Mouse (Mus musculus) heart, postnatal 4 days (tissue): ENCODE results near the gene Nme7. TPM values are rescaled to one million over a fixed set of nuclear protein-coding genes. Genes with fewer than 3 reads are reported as not detected.
A peak's percentile ranks its signal among the peaks of the same experiment; 100 is the strongest.

ENCODE experiments used
- DNase-seq: peaks from one replicate; pipeline ENCODE4 v3.0.0; 2021
- total RNA-seq, 2 experiments: library from RNA; stranded (reverse); gene quantifications; 2 replicates each; pipeline ENCODE4 v1.2.3; 2021

The Nme7 gene
- total RNA-seq, 2 experiments from 2014 or later: 6.5 to 7.2 TPM

DNA sequence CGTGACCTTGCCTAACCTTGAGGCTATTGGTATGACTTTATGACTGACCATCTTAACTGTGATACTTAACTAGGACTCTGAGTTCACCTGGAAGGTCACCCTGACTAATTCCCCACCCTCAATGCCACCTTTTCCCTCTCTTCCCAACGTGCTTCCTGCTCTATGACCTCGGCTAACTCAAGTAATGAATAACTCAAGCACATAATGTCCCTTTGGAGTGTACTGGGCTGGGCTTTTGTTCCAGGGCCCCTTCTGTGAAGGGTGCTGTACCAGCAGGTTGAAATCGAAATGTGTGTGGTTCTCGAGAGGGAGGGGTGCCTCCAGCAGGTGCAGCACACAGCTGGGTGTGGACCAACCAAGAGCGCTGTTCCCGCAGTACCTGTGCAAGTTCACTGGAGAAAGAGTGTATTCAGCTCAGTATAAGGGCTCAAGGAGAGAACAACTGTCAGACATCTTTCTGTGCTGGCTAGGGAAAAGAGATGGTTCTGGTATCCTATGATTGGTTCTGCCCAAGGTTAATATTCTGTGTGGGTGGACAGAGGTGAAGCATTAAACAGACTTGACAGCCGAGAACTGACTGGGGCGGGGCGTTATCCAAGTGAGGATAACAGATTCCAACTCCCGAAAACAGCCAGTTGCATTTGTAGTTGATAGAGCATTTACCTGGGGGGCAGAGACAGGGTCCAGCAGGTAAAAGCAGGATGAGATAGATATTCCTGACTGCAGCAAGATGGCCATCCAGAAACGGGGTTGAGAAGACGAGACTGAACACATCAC, 157.2 kb downstream of the Nme7 start:
- DNase-seq: no peak

GRCm38 (mm10) chr1:164461726-164462125, 157.8 kb downstream of the Nme7 start:
- peak; percentile 76 for DNase-seq

GRCm38 (mm10) chr1:164467406-164467805, 163.5 kb downstream of the Nme7 start:
- no peak for DNase-seq

DNA sequence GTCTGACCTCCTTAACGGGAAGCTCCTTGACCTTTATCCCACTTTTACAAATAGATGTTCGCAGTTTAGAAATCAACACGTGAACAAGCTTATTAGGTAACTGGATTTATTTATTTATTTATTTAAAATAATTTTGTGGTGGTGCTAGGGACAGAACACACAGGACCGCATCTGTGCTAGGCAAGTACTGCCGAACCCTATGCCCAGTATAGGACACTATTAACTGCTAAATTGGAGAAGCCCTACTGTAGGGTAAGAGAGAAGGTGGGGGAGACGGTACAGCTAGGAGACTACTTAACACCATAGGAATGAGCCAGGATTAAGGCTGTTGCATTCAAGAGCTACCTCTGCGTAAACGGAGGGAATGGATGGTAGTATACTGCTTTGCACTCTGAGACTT, 164.4 kb downstream of the Nme7 start:
- no peak for DNase-seq

- DNase-seq: no peak
Observed at GRCm38 (mm10) chr1:164470985-164471384, 167.1 kb downstream of the Nme7 start.

DNA sequence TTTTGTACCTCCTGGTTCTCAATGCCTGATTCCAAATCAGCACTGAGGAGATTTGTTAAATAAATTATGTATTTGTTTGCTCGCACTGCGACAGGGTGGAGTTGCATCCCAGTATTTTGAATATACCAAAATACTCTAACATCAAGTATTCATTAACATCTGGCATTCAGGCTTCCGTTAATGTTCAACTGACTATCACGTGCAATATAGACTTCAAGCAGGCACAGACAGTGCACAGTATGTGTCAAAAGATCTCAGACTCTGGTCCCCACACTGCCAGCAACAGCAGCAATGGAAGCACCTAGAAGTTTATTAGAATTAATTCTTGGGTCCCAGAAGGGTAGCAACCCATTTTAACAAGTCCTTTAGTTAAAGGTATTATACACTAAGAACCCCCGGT, 167.7 kb downstream of the Nme7 start:
- DNase-seq: no peak

GRCm38 (mm10) chr1:164473398-164473797, 169.5 kb downstream of the Nme7 start:
- no peak for DNase-seq

- DNase-seq: no peak
Observed at GRCm38 (mm10) chr1:164474310-164474709, 170.4 kb downstream of the Nme7 start.

GRCm38 (mm10) chr1:164474778-164475511, 171.0 kb downstream of the Nme7 start:
- no peak for DNase-seq

GRCm38 (mm10) chr1:164475895-164476294, 172.0 kb downstream of the Nme7 start:
- no peak for DNase-seq

DNA sequence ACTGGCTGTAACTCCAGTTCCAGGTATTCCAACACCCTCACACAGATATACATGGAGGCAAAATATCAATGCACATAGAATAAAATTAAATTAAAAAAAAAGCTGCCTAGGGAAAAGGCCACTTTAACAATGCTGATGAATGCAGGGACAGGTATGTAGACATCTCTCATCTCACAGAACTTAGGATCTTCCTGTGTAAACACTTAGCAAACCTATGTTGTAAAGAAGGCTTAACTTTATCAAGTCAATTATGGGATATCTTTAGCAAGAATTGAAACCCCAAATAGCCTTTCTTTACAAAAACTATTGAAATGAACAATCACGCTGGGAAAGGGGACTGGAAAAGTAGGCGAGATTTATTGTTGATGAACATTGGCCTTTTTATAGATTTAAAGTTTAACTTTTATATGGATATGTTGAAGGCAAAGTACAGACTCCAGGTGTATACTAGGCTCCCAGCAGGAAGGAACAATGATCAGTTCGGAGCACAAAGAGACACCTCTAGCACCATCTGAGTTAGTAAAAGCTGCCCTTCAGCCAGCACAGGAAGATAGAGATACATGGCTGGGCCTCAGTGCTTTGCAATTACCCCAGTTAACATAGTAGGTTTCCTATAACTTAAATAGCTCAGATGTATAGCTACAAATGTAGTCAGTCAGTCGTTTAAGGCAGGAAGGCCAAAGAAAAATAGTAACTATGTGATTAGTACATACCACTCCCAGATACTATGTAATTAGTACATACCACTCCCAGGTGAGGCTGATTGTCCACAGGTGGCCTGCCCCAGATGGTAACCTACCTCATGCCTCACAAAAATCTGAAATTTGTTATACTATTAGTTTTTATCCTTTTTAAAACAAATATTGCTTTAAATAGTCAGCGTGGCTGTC, 177.1 kb downstream of the Nme7 start:
- DNase-seq: no peak

GRCm38 (mm10) chr1:164481645-164482354, 177.9 kb downstream of the Nme7 start:
- DNase-seq: no peak

- DNase-seq: no peak
Observed at GRCm38 (mm10) chr1:164482833-164483232, 178.9 kb downstream of the Nme7 start.

DNA sequence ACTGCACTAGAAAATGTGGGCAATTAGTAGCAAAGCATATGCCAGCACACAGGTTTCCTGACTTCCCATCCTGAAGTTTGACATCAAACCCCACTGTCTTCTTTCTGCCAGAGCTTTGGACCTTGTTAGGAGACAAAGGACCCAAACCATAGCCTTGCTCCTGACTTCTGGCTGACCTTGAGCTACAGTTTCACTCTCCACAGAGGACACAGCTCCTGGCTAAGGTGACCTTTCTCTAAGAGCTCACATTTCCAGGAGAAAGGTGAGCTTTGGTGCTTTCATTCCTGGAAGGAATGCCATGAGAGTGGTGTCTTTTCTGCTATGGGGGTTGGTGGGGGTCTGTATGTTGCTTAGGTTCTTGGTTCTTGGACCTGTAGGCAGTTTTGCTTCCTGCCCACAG, 179.8 kb downstream of the Nme7 start:
- DNase-seq: no peak

Other genes with a start within 250 kb of the Nme7 start
- gene Sell, start 242.1 kb upstream of the Nme7 start, total RNA-seq: under 1 TPM; 0.83 to 0.86 TPM
- under 1 TPM; 0.57 to 0.99 TPM for gene Selp, start 188.9 kb upstream of the Nme7 start, total RNA-seq
- under 1 TPM; 0.41 to 0.52 TPM for gene F5, start 152.3 kb upstream of the Nme7 start, total RNA-seq
- gene Slc19a2, start 55.1 kb upstream of the Nme7 start, total RNA-seq: 1 to 10 TPM; 6.7 to 7.0 TPM
- gene Ccdc181, start 28.5 kb upstream of the Nme7 start, total RNA-seq: 1 to 10 TPM; 7.3 to 7.6 TPM
- 10 to 100 TPM; 25.1 to 25.4 TPM for gene Blzf1, start 3.4 kb downstream of the Nme7 start, total RNA-seq
- gene Atp1b1, start 154.2 kb downstream of the Nme7 start, total RNA-seq: 100 to 1,000 TPM; 423 to 424 TPM